Mouse (Mus musculus): ENCODE data around the gene Nsd2. TPM values are rescaled to one million over a fixed set of nuclear protein-coding genes. Genes with fewer than 3 reads are reported as not detected.

The Nsd2 gene
- polyA plus RNA-seq, 1 experiment: 43.4 TPM

DNA sequence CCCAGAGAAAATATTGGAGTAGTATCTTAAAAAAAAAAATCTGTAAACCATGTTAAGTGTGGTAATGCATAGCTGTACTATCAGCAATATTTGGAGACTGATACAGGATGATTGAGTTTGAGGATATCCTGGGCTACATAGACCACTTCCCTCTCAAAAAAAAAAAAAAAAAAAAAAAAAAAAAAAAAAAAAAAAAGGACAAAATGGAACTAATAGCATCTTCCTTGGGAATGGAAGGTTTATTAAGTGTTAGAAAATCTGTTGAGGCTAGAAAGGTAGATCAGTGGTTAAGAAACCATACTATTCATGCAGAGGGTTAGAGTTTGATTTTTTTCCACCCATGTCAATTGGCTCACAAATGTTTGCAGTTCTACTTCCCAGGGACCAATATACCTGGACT is 37.2 kb downstream of the Nsd2 start:
- TF ChIP-seq POLR2A (IDR thresholded peaks at IDR 0.05; ENCODE audit: borderline replicate concordance, control insufficient read depth, low read depth, low read length) (no peak), CTCF (IDR thresholded peaks at IDR 0.05; ENCODE audit: control insufficient read depth, insufficient read depth, low read length) (no peak)
- no peaks in the 10 kb centered on the region for H3K4me1 ChIP-seq (ENCODE audit: control insufficient read depth, insufficient read depth, low read length)
- no peak overlapping the region for H3K4me3 ChIP-seq (replicated peaks; ENCODE audit: control insufficient read depth, low read depth, low read length)
- H3K27ac ChIP-seq (ENCODE audit: control insufficient read depth, insufficient read depth, low read depth, low read length, poor library complexity): no peak overlapping the region

DNA sequence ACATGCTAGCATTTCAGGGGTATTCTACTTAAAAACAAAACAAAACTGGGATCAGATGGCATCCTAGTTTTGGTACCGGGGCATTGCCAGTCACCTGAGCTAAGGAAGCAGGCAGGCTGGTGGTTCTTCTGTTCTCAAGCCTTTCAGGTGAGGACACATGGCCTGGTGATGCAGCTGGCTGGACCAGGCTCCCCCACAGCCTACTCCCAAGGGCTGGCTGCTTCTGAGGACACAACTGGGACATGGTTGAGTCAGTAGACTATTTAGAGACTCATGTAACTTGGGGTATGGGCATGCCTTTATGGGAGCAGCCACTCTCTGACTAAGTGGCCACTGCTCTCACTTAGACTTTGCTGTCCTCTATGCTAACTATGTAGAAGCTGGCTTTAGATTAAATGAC is 54.9 kb downstream of the Nsd2 start:
- 93% methylated on average over 1 of the region's 1 CpGs for WGBS
- Histone ChIP-seq H3K27ac (ENCODE audit: control insufficient read depth, insufficient read depth, low read depth, low read length, poor library complexity) (no peak overlapping the region), H3K4me1 (ENCODE audit: control insufficient read depth, insufficient read depth, low read length) (no peaks in the 10 kb centered on the region), H3K4me3 (replicated peaks; ENCODE audit: control insufficient read depth, low read depth, low read length) (no peak overlapping the region)
- TF ChIP-seq CTCF (IDR thresholded peaks at IDR 0.05; ENCODE audit: control insufficient read depth, insufficient read depth, low read length): no peak
- no peak for TF ChIP-seq POLR2A (IDR thresholded peaks at IDR 0.05; ENCODE audit: borderline replicate concordance, control insufficient read depth, low read depth, low read length)

DNA sequence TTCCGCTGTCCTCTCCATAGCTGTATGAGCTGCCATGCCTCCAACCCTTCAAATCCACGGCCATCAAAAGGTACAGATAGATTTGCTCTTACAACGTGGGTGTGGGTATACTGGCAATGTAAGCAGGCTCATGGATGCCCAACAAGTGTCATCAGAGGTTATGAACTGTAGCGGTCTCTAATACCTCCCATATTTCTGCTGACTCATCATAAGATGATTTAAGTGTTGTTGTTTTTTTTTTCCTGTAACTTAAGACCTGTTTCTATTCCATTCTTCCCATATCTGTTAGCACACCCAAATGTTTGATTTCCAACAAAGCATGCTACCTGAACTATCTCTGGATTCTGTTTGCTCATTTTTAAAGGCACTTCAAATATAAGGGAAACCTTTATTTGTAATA is 60.6 kb downstream of the Nsd2 start:
- no peak for TF ChIP-seq CTCF (IDR thresholded peaks at IDR 0.05; ENCODE audit: control insufficient read depth, insufficient read depth, low read length)
- TF ChIP-seq POLR2A (IDR thresholded peaks at IDR 0.05; ENCODE audit: borderline replicate concordance, control insufficient read depth, low read depth, low read length): no peak
- 90% methylated on average over 4 of the region's 4 CpGs for WGBS
- no peak overlapping the region for H3K4me3 ChIP-seq (replicated peaks; ENCODE audit: control insufficient read depth, low read depth, low read length)
- no peaks in the 10 kb centered on the region for H3K4me1 ChIP-seq (ENCODE audit: control insufficient read depth, insufficient read depth, low read length)
- no peak overlapping the region for H3K27ac ChIP-seq (ENCODE audit: control insufficient read depth, insufficient read depth, low read depth, low read length, poor library complexity)

DNA sequence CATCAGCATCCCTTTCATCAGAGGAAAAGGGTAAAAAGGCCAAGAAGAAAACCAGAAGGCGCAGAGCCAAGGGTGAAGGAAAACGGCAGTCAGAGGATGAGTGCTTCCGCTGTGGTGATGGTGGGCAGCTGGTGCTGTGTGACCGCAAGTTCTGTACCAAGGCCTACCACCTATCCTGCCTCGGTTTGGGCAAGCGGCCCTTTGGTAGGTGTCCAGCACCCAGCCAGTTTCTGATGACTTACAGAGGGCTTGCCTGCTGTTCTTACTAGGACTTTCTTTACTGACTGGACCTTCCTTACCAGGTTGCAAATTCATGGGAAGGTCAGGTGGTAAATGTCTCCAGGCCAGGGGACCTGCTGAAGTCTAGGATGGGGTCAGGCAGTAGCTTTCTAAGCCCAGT is 72.9 kb downstream of the Nsd2 start:
- 92% methylated on average over 6 of the region's 6 CpGs for WGBS
- TF ChIP-seq CTCF (IDR thresholded peaks at IDR 0.05; ENCODE audit: control insufficient read depth, insufficient read depth, low read length) (no peak), POLR2A (IDR thresholded peaks at IDR 0.05; ENCODE audit: borderline replicate concordance, control insufficient read depth, low read depth, low read length) (no peak)
- Histone ChIP-seq H3K27ac (ENCODE audit: control insufficient read depth, insufficient read depth, low read depth, low read length, poor library complexity) (no peak overlapping the region), H3K4me1 (ENCODE audit: control insufficient read depth, insufficient read depth, low read length) (no peaks in the 10 kb centered on the region), H3K4me3 (replicated peaks; ENCODE audit: control insufficient read depth, low read depth, low read length) (no peak overlapping the region)

DNA sequence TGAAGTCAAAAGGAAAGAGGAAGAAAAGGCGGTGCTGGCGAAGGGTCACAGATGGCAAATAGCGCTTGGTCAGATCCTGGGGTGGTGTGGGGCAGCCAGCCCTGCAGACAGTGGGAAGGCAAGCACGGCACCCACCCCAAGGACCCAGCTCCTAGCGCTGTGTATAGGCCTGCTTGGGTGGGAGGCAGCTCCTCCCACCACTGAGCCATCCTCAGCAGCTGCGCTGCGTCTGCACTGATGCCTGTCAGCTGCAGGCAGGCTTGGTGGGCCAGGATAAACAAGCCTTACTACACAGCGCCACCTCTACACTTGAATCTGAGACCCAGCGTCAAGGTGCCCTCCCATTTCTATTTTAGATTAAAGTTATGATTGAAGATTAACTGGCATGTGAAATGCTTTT is 74.6 kb downstream of the Nsd2 start:
- WGBS: 90% methylated on average over 9 of the region's 9 CpGs

DNA sequence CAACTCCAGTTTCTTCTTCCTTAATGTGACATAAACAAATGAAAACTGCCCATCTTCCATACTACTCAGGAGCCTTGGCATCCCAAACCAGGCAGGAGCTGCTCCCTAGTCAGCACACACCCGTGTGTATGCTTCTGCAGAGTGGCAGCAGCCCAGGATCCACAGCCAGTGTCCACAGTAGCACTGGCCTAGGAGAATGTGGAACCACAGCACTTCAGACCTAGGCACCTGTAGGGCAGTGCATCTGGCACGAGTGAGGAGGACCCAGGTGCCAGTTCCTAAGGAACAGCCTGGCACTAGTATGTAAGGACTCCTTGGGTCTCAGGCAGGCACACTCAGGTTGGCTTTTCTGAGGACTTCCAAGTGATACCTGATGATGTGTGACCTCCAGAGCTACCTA is 76.6 kb downstream of the Nsd2 start:
- no peak for TF ChIP-seq POLR2A (IDR thresholded peaks at IDR 0.05; ENCODE audit: borderline replicate concordance, control insufficient read depth, low read depth, low read length)
- H3K4me1 ChIP-seq (ENCODE audit: control insufficient read depth, insufficient read depth, low read length): no peaks in the 10 kb centered on the region
- 88% methylated on average over 2 of the region's 2 CpGs for WGBS

More for the DNA sequence above, 74.6 kb downstream of the Nsd2 start:
- Histone ChIP-seq H3K27ac (ENCODE audit: control insufficient read depth, insufficient read depth, low read depth, low read length, poor library complexity) (no peak overlapping the region), H3K4me3 (replicated peaks; ENCODE audit: control insufficient read depth, low read depth, low read length) (no peak overlapping the region), H3K4me1 (ENCODE audit: control insufficient read depth, insufficient read depth, low read length) (no peaks in the 10 kb centered on the region)
- TF ChIP-seq POLR2A (IDR thresholded peaks at IDR 0.05; ENCODE audit: borderline replicate concordance, control insufficient read depth, low read depth, low read length) (peak; percentile 15; the same call in 1 of the 2 replicates), CTCF (IDR thresholded peaks at IDR 0.05; ENCODE audit: control insufficient read depth, insufficient read depth, low read length) (no peak)

DNA sequence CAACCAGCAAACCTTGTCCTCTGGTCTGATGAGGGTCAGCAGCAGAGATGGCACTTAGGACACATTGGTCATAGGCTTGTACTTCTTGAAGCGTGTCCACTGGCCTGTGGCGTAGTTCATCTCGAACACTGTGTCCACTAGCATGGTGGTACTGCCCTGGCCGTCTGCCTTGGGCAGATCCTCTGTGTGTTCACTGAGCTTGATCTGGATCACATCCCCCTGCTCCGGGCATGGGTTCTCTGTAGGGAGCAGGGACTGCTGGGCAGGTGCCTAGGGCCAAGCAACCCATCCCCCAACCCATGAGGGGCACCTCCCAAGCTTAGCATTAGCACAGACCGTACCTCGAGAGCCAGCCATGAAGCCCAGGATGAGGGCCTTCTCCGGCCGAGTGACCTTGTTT is 78.1 kb downstream of the Nsd2 start:
- Histone ChIP-seq H3K27ac (ENCODE audit: control insufficient read depth, insufficient read depth, low read depth, low read length, poor library complexity) (no peak overlapping the region), H3K4me1 (ENCODE audit: control insufficient read depth, insufficient read depth, low read length) (no peaks in the 10 kb centered on the region), H3K4me3 (replicated peaks; ENCODE audit: control insufficient read depth, low read depth, low read length) (no peak overlapping the region)
- WGBS: 94% methylated on average over 9 of the region's 9 CpGs
- no peak for TF ChIP-seq CTCF (IDR thresholded peaks at IDR 0.05; ENCODE audit: control insufficient read depth, insufficient read depth, low read length)
- TF ChIP-seq POLR2A (IDR thresholded peaks at IDR 0.05; ENCODE audit: borderline replicate concordance, control insufficient read depth, low read depth, low read length): no peak

More for the DNA sequence above, 76.6 kb downstream of the Nsd2 start:
- H3K27ac ChIP-seq (ENCODE audit: control insufficient read depth, insufficient read depth, low read depth, low read length, poor library complexity): no peak overlapping the region
- no peak overlapping the region for H3K4me3 ChIP-seq (replicated peaks; ENCODE audit: control insufficient read depth, low read depth, low read length)

DNA sequence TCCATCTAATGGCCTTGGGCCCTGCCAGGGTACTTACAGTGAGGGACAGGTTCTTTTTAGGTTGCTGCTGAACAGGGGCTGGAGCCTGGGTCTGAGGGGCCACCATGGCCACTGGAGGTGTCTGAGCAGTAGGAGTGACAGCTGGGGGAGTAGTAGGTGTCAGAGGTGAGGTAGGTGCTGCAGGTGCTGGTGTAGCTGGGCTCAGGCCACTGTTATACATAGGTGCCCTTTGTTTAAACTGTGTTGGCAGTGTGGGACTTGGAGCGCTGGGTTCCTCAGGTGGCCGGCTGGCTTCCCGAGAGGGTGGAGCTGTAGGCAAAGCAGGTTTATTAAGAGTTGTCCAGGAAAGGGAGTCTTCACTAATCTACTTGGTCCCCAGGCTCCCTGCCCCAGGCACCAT is 78.7 kb downstream of the Nsd2 start:
- no peak for TF ChIP-seq CTCF (IDR thresholded peaks at IDR 0.05; ENCODE audit: control insufficient read depth, insufficient read depth, low read length)
- no peak overlapping the region for H3K4me3 ChIP-seq (replicated peaks; ENCODE audit: control insufficient read depth, low read depth, low read length)
- H3K4me1 ChIP-seq (ENCODE audit: control insufficient read depth, insufficient read depth, low read length): no peaks in the 10 kb centered on the region
- H3K27ac ChIP-seq (ENCODE audit: control insufficient read depth, insufficient read depth, low read depth, low read length, poor library complexity): no peak overlapping the region
- WGBS: 97% methylated on average over 3 of the region's 3 CpGs

DNA sequence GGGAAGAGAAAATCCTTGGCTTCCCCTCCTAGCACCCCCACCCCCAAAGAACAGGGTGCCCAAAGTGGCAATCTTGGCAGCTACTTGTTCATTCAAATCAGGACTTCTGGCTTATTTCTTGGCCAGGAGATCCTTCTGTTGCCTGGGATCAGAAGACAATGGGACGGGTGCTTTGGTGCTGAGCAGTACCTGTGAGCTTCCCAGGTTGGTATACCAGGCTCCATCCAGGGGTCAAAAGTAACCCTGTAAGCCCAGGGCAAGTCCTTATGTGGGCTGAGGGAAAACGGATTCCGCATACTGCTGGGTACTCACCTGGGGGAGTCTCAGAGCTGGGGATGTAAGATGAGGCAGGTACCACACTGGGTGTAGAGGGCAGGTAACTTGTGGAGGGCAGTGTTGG is 79.6 kb downstream of the Nsd2 start:
- H3K27ac ChIP-seq (ENCODE audit: control insufficient read depth, insufficient read depth, low read depth, low read length, poor library complexity): no peak overlapping the region

More for the DNA sequence above, 79.6 kb downstream of the Nsd2 start:
- no peaks in the 10 kb centered on the region for H3K4me1 ChIP-seq (ENCODE audit: control insufficient read depth, insufficient read depth, low read length)
- no peak overlapping the region for H3K4me3 ChIP-seq (replicated peaks; ENCODE audit: control insufficient read depth, low read depth, low read length)
- WGBS: 92% methylated on average over 3 of the region's 3 CpGs
- TF ChIP-seq CTCF (IDR thresholded peaks at IDR 0.05; ENCODE audit: control insufficient read depth, insufficient read depth, low read length) (no peak), POLR2A (IDR thresholded peaks at IDR 0.05; ENCODE audit: borderline replicate concordance, control insufficient read depth, low read depth, low read length) (no peak)

Measured in bone marrow, adult 2 months (tissue).